Mouse (Mus musculus): ENCODE measurements around the gene Stk11. TPM values are rescaled to one million over a fixed set of nuclear protein-coding genes. Genes with fewer than 3 reads are reported as not detected.
A peak's percentile ranks its signal among the peaks of the same experiment; 100 is the strongest.

Gene Stk11
- total and polyA plus RNA-seq, 2 experiments: 71.5 to 110 TPM

DNA sequence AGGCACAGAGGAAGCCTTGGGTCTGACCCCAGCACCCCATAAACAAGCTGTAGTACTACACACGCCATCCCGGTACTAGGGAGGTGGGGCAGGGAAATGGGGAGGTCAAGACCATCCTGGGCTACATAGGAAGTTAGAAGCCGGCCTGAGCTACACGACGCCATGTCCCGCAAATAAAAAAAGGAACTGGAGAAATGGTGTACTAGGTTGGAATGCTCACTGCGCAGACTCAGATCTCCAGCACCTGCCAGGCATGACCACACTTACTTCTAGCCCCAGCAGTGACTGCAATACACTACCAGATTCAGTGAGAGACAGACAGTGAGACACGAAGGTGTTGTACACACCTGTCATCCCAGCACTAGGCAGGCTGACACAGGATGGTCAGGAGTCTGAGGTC, 28.1 kb upstream of the Stk11 start:
- TF ChIP-seq CTCF (IDR thresholded peaks at IDR 0.05; ENCODE audit: low read depth, low read length): no peak
- no peak for DNase-seq (ENCODE audit: extremely low read depth, low read depth, low spot score)
- 75% methylated on average over 8 of the region's 8 CpGs for whole genome bisulfite sequencing
- H3K27ac ChIP-seq (replicated peaks; ENCODE audit: insufficient read depth, low read depth, low read length): no peak overlapping the region
- H3K79me2 ChIP-seq (ENCODE audit: control insufficient read depth, insufficient read depth, low read length): peaks cover 62% of the 10 kb centered on the region
- H3K27me3 ChIP-seq (ENCODE audit: control insufficient read depth, insufficient read depth, low read length): no peaks in the 10 kb centered on the region
- no peak overlapping the region for H3K9ac ChIP-seq (ENCODE audit: low read depth, low read length)
- H3K4me1 ChIP-seq (ENCODE audit: control insufficient read depth, insufficient read depth, low read length): peaks cover 32% of the 10 kb centered on the region
- H3K36me3 ChIP-seq (ENCODE audit: control insufficient read depth, insufficient read depth, low read length): peaks cover 10% of the 10 kb centered on the region; the same call in 1 of the 2 replicates
- H3K4me3 ChIP-seq (ENCODE audit: insufficient read depth, low read depth, low read length): no peak overlapping the region

DNA sequence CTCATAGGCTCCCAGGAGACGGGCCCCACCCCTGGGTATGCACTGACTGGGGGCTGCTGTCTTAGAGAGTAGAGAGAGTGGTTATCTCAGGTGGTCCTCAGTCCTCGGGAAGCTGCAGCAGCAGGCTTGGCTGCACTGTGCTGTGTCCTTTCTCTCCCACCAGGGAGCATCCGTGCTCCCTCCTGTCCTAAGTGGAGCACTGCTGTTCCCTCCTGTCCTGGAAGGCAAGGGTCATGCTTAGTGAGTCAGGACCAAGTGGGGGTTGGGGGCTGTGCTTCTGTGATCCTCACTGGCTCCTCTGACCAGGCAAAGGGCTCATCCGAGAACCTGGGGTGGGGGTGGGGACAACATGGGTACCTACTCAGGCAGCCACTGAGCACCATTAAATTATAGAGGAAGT, 26.5 kb upstream of the Stk11 start:
- Histone ChIP-seq H3K4me1 (ENCODE audit: control insufficient read depth, insufficient read depth, low read length) (peaks cover 46% of the 10 kb centered on the region), H3K27ac (replicated peaks; ENCODE audit: insufficient read depth, low read depth, low read length) (no peak overlapping the region), H3K79me2 (ENCODE audit: control insufficient read depth, insufficient read depth, low read length) (peaks cover 75% of the 10 kb centered on the region), H3K27me3 (ENCODE audit: control insufficient read depth, insufficient read depth, low read length) (no peaks in the 10 kb centered on the region), H3K9ac (ENCODE audit: low read depth, low read length) (no peak overlapping the region), H3K4me3 (ENCODE audit: insufficient read depth, low read depth, low read length) (no peak overlapping the region), H3K36me3 (ENCODE audit: control insufficient read depth, insufficient read depth, low read length) (peaks cover 8% of the 10 kb centered on the region; the same call in 1 of the 2 replicates)
- no peak for DNase-seq (ENCODE audit: extremely low read depth, low read depth, low spot score)
- 56% methylated on average over 4 of the region's 4 CpGs for WGBS
- TF ChIP-seq POLR2A (IDR thresholded peaks at IDR 0.05; ENCODE audit: extremely low read depth, insufficient read depth, low read length): no peak
- peak; percentile 64 for TF ChIP-seq CTCF (IDR thresholded peaks at IDR 0.05; ENCODE audit: low read depth, low read length)

DNA sequence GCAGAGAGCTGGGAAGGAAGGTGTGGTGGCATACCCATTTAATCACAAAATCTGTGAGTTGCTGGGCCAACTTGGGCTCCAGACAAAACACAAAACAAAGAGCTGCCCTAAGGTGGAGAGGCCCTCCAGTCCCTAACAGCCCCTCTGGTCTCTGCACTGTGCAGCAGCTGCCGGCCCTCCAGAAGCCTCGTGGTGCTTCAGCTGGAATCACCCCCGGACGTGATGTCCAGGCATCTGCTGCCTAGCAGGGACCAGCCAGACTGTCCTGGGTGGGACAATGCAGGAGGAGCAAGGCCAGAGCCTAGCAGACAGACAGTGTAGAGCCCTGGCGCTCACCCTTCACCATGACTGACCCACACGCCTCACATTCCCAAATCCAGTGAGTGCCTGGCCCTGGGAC, 24.1 kb upstream of the Stk11 start:
- H3K4me1 ChIP-seq (ENCODE audit: control insufficient read depth, insufficient read depth, low read length): peaks cover 68% of the 10 kb centered on the region
- peaks cover 78% of the 10 kb centered on the region for H3K79me2 ChIP-seq (ENCODE audit: control insufficient read depth, insufficient read depth, low read length)
- H3K36me3 ChIP-seq (ENCODE audit: control insufficient read depth, insufficient read depth, low read length): no peaks in the 10 kb centered on the region
- no peak overlapping the region for H3K4me3 ChIP-seq (ENCODE audit: insufficient read depth, low read depth, low read length)
- H3K27me3 ChIP-seq (ENCODE audit: control insufficient read depth, insufficient read depth, low read length): no peaks in the 10 kb centered on the region
- 0 out of 2 replicates have a peak overlapping the region, but pooled peaks have one; percentile 14 for H3K27ac ChIP-seq (replicated peaks; ENCODE audit: insufficient read depth, low read depth, low read length)
- DNase-seq (ENCODE audit: extremely low read depth, low read depth, low spot score): no peak
- WGBS: 91% methylated on average over 6 of the region's 6 CpGs
- TF ChIP-seq CTCF (IDR thresholded peaks at IDR 0.05; ENCODE audit: low read depth, low read length): no peak
- no peak for TF ChIP-seq POLR2A (IDR thresholded peaks at IDR 0.05; ENCODE audit: extremely low read depth, insufficient read depth, low read length)
- no peak overlapping the region for H3K9ac ChIP-seq (ENCODE audit: low read depth, low read length)

DNA sequence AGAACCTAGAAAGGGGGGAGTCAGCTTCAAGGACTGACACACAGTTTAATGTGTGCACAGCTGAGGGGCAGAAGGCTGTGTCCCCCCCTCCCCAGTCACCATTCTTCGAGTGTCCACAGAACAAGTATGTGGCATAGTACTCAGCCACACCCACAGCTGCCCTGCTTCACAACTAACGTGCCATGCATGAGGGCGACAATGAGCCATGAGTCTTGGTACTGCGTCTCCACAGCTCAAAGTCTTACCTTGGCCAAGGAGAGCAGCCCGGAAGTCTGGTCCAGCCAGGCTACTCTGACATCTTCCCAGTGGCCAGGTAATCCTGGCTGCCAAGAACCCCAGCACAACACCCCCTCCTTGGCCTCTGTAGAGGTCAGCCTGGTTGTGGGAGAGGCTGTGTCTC, 22.9 kb upstream of the Stk11 start:
- DNase-seq (ENCODE audit: extremely low read depth, low read depth, low spot score): no peak
- no peaks in the 10 kb centered on the region for H3K27me3 ChIP-seq (ENCODE audit: control insufficient read depth, insufficient read depth, low read length)
- H3K79me2 ChIP-seq (ENCODE audit: control insufficient read depth, insufficient read depth, low read length): peaks cover 77% of the 10 kb centered on the region
- WGBS: 50% methylated on average over 5 of the region's 5 CpGs
- peak overlapping the region; percentile 19; the same call in 1 of the 2 replicates for H3K9ac ChIP-seq (ENCODE audit: low read depth, low read length)
- peaks cover 73% of the 10 kb centered on the region for H3K4me1 ChIP-seq (ENCODE audit: control insufficient read depth, insufficient read depth, low read length)
- no peak overlapping the region for H3K4me3 ChIP-seq (ENCODE audit: insufficient read depth, low read depth, low read length)
- no peaks in the 10 kb centered on the region for H3K36me3 ChIP-seq (ENCODE audit: control insufficient read depth, insufficient read depth, low read length)
- H3K27ac ChIP-seq (replicated peaks; ENCODE audit: insufficient read depth, low read depth, low read length): peak overlapping the region; percentile 48
- TF ChIP-seq CTCF (IDR thresholded peaks at IDR 0.05; ENCODE audit: low read depth, low read length) (no peak), POLR2A (IDR thresholded peaks at IDR 0.05; ENCODE audit: extremely low read depth, insufficient read depth, low read length) (no peak)

DNA sequence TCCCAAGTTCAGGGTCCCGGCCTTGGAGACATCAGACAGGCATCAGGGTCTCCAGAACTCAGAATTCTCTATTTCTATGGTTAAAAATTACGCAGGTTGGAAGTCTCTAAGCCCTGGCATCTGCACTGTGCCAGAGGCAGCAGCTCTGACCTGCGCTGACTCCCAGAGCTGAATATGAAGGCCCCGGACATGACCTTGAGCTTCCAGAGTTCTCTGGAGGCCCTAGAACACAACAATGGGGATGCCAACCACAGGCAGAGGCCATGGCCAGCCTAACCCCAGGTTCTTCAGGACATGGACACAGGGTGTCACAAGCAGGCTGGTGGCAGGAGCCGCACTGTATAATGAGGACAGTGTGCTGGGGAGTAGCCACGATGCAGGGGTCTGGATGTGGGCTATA, 21.5 kb upstream of the Stk11 start:
- H3K36me3 ChIP-seq (ENCODE audit: control insufficient read depth, insufficient read depth, low read length): no peaks in the 10 kb centered on the region
- H3K4me3 ChIP-seq (ENCODE audit: insufficient read depth, low read depth, low read length): no peak overlapping the region; the same call in 1 of the 2 replicates
- DNase-seq (ENCODE audit: extremely low read depth, low read depth, low spot score): peak; percentile 98
- no peaks in the 10 kb centered on the region for H3K27me3 ChIP-seq (ENCODE audit: control insufficient read depth, insufficient read depth, low read length)
- 24% methylated on average over 6 of the region's 6 CpGs for WGBS
- H3K4me1 ChIP-seq (ENCODE audit: control insufficient read depth, insufficient read depth, low read length): peaks cover 81% of the 10 kb centered on the region
- H3K79me2 ChIP-seq (ENCODE audit: control insufficient read depth, insufficient read depth, low read length): peaks cover 75% of the 10 kb centered on the region
- peak overlapping the region; percentile 80 for H3K27ac ChIP-seq (replicated peaks; ENCODE audit: insufficient read depth, low read depth, low read length)
- peak overlapping the region; percentile 8; the same call in 1 of the 2 replicates for H3K9ac ChIP-seq (ENCODE audit: low read depth, low read length)
- TF ChIP-seq POLR2A (IDR thresholded peaks at IDR 0.05; ENCODE audit: extremely low read depth, insufficient read depth, low read length) (no peak), CTCF (IDR thresholded peaks at IDR 0.05; ENCODE audit: low read depth, low read length) (no peak)

DNA sequence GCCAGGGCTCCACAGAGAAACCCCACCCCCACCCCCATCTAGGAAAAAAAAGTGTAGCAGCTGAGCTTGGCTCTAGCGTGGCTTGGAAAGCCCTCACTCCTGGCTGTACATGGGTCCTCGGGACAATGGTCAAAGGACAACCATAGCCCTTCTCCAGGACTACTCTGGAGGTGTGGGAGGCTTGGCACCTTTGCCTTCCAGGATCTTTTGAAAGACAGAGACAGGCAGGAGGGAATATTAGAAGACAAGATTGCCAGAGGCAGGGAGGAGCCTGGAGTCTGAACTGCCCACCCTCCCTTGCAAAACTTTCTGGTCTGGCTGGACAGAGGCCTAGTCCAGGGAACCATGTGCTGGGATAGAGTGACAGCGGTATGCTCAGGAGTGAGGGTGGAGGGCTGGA, 20.9 kb upstream of the Stk11 start:
- 19% methylated on average over 3 of the region's 3 CpGs for WGBS
- Histone ChIP-seq H3K27me3 (ENCODE audit: control insufficient read depth, insufficient read depth, low read length) (no peaks in the 10 kb centered on the region), H3K27ac (replicated peaks; ENCODE audit: insufficient read depth, low read depth, low read length) (peak overlapping the region; percentile 80), H3K9ac (ENCODE audit: low read depth, low read length) (peak overlapping the region; percentile 39), H3K4me1 (ENCODE audit: control insufficient read depth, insufficient read depth, low read length) (peaks cover 82% of the 10 kb centered on the region), H3K4me3 (ENCODE audit: insufficient read depth, low read depth, low read length) (no peak overlapping the region), H3K79me2 (ENCODE audit: control insufficient read depth, insufficient read depth, low read length) (peaks cover 75% of the 10 kb centered on the region), H3K36me3 (ENCODE audit: control insufficient read depth, insufficient read depth, low read length) (no peaks in the 10 kb centered on the region)
- peak; percentile 88 for DNase-seq (ENCODE audit: extremely low read depth, low read depth, low spot score)
- TF ChIP-seq POLR2A (IDR thresholded peaks at IDR 0.05; ENCODE audit: extremely low read depth, insufficient read depth, low read length) (no peak), CTCF (IDR thresholded peaks at IDR 0.05; ENCODE audit: low read depth, low read length) (no peak)

All from liver, adult 2 months (tissue).